Mouse (Mus musculus): ENCODE results near the gene Ptprq. TPM values are rescaled to one million over a fixed set of nuclear protein-coding genes. Genes with fewer than 3 reads are reported as not detected.

Gene Ptprq
- polyA plus RNA-seq, 1 experiment: not detected

DNA sequence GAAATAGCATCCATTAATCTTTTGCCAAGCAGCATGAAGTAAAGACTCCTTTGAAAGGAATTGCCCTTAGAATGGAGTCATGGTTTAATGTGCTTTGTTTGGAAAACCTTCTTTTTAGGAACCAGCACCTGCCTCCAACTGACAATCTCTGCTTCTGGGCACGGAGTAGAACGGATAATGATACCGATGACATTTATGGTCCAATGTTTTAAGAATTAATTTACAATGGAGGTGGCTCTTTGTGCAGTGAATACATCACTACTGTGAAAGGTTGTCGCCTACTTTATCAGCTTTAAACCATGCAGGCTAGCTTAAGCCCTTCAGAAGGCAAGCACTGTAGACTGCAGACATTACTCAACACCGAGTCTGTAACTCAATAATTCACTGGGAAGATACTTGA is 248.1 kb downstream of the Ptprq start:
- Histone ChIP-seq H3K27me3 (replicated peaks) (no peaks in the 10 kb centered on the region), H3K36me3 (replicated peaks; ENCODE audit: low read length) (no peaks in the 10 kb centered on the region), H3K4me3 (replicated peaks) (no peak overlapping the region), H3K9me3 (0 out of 2 replicates have a peak, but pooled peaks cover 4% of the 10 kb centered on the region), H3K4me1 (no peaks in the 10 kb centered on the region)
- TF ChIP-seq FLI1 (IDR thresholded peaks at IDR 0.05; ENCODE audit: low read length): no peak
- TF ChIP-seq GATA1 (IDR thresholded peaks at IDR 0.05; ENCODE audit: borderline replicate concordance, low read length): no peak

DNA sequence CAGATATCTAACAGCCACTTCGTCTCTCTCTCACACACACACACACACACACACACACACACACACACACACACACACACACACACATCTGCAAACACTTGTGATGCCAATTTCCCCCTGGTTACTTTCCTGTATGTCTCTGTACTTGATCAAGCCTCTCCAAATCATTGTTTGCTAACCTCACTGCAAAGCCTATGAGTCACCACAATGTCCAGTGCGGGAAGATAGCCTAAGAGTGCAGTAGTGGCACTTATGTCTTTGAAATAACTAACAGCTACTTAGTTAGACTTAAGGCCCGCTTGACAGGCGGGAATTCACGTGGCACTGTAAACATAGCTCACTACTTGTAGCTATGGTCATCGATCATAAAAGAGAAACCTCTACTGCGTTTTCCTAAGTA is 252.0 kb downstream of the Ptprq start:
- Histone ChIP-seq H3K27me3 (replicated peaks) (no peaks in the 10 kb centered on the region), H3K9me3 (0 out of 2 replicates have a peak, but pooled peaks cover 4% of the 10 kb centered on the region), H3K4me1 (no peaks in the 10 kb centered on the region), H3K36me3 (replicated peaks; ENCODE audit: low read length) (no peaks in the 10 kb centered on the region), H3K4me3 (replicated peaks) (no peak overlapping the region)
- TF ChIP-seq FLI1 (IDR thresholded peaks at IDR 0.05; ENCODE audit: low read length) (no peak), GATA1 (IDR thresholded peaks at IDR 0.05; ENCODE audit: borderline replicate concordance, low read length) (no peak)

Other genes with a start within 250 kb of the Ptprq start
- not detected in 2 replicates for gene Myf5, start 233.9 kb downstream of the Ptprq start, polyA plus RNA-seq (2012; ENCODE audit: insufficient read depth, low replicate concordance)
- not detected in 2 replicates for gene Myf6, start 225.3 kb downstream of the Ptprq start, polyA plus RNA-seq (2012; ENCODE audit: insufficient read depth, low replicate concordance)
- not detected in 2 replicates for gene Otogl, start 192.1 kb upstream of the Ptprq start, polyA plus RNA-seq (2012; ENCODE audit: insufficient read depth, low replicate concordance)

Measured in megakaryocyte, embryonic 14.5 days (primary cell).